Mouse (Mus musculus): Measurements from ENCODE around the gene Atp6v0e2.
"Not testable (repeated sequence)": the region's sequence is repeated elsewhere in the genome, so short reads cannot be mapped to it uniquely, and the experiment has no call there.

The Atp6v0e2 gene

GRCm38 (mm10) chr6:48537105-48537954 is at the start of gene Atp6v0e2:
Atp6v0e2 (plus strand) TSS chr6:48537615.
- DNase-seq, result peak; percentile 96

DNA sequence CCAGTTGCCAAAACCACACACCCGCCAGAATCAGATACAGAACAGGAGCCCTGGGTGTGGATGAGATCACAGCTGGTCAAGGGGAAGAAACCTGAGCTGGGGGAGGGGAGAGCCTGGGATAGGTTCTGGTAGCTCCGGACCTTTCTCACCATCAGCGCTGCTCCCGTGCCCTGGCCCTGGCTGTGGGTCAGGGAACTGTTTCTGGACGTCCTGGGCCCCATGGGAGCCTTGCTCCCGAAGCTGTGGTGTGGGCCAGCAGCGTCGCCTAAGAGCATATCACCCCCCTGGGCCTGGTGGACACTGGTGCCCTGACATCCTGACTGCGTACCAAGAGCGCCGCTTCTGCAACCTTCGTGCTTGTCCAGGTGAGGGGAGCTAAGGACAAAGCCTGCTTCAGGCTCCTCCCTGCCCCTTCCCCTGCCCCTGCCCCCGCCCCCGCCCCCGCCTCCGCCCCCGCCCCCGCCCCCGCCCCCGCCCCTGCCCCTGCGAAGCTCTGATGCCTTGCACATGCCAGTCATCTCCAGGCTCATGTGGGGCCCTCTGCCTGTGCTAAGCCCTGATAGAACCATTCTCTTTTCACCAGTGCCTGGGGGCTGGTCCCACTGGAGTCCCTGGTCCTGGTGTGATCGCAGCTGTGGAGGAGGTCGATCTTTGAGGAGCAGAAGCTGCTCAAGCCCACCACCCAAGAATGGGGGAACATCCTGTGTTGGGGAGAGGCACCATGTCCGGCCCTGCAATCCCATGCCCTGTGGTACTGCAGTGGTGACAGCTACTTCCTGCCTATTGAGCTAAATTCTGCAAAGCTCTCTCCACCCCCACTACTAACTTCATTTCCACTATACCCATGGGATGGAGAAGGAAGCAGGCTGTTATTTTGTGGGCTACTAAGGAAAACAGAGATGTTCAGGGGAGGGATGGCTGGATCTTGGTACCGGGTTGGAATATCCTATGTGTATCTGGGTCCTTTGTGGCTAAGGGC is 49.4 kb upstream of the Atp6v0e2 start:
- DNase-seq, result no peak

- peak; percentile 41 to 49 for DNase-seq
Measured at GRCm38 (mm10) chr6:48489741-48490140, 47.7 kb upstream of the Atp6v0e2 start.

DNA sequence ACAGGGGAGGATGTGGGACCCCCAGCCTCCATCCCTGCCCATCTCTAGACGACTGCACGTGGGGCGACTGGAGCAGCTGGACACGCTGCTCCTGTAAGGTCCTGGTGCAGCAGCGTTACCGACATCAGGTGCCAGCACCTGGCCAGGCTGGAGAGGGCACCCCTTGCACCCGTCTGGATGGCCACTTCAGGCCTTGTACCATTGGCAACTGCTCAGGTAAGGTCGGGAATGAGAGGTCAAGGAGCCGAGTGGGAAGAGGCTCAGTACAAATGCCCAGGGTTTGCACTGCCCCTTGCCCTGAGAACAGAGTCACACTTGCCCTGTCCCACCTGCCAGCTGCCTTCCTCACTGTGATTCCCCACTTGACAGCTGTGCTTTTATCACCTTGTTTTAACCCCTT is 46.1 kb upstream of the Atp6v0e2 start:
- DNase-seq, result no peak

GRCm38 (mm10) chr6:48493136-48493730 is 44.2 kb upstream of the Atp6v0e2 start:
- no peak for DNase-seq

DNA sequence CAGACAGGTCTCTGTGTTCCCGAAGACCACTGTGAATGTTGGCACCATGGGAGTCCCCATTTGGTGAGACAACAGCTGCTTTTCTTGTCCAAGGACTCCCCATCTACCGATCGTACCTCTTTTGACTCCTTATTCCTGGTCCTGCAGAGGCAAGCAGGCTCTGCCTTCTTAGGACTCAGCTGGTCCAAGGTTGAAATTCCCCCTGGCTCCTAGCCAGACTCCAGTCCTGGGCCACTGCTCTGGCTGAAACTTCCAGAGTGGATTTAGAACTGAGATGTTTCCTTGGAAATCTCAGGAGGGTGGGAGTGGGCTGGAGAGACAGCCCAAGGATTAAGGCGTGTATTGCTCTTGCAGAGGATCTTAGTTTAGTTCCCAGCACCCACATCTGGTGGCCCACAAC is 39.9 kb upstream of the Atp6v0e2 start:
- DNase-seq, result no peak

DNA sequence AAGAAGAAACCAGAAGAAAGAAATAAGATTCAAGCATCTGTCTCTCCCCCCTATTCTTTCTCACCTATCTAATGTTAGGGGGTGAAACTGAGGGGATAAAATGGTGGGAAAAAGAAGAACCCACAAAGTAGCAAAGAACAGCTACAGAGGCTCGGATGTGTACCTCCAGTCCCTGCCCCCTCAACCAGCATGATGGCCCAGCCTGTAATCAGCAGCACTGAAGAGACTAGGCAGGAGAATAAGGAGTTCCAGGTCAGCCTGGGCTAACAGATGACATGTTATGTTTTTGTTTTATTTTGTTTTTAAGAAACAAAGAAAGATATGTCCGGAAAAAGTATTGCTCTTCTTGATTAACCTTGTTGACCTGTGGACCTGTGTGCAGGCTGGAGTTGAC is 33.6 kb upstream of the Atp6v0e2 start:
- DNase-seq, result no peak

GRCm38 (mm10) chr6:48504241-48504854 is 33.1 kb upstream of the Atp6v0e2 start:
- peak; percentile 76 to 79 for DNase-seq

DNA sequence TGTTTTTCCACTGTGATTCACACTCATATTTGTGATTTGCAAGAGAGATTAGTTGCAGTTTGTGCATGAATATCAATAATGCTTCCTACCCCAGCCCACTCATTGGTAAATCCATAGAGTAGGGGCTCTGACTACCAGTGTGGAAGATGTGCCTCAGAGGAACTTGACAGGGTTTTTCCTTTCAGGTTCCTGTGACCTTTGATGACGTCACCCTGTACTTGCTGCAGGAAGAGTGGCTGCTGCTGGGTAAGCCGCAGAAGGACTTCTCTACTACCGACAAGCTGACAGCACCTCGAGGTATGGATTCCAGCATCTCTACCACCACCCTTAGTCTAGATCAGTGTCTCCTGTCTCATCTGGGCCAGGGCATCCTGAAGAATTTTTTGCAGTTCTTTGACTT is 29.3 kb upstream of the Atp6v0e2 start:
- no peak for DNase-seq

DNA sequence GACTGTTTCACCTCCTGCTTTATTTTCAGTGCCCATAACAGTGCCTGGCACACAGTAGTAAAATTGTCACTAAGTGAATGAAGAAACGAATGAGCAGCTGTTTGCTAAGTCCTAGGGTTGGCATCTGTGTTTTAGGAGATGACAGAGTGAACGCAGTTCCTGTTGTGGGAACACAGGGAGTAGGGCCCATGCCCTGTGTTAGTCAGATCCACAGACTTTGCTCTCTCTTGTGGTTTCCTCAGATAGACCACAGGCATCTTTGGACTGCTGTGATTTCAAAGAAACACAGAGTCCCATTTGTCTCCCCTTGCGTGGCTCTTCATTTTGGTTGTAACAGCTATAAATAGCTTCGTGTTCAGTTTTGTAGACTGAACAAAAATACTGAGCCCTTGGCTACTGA is 27.0 kb upstream of the Atp6v0e2 start:
- no peak for DNase-seq

DNA sequence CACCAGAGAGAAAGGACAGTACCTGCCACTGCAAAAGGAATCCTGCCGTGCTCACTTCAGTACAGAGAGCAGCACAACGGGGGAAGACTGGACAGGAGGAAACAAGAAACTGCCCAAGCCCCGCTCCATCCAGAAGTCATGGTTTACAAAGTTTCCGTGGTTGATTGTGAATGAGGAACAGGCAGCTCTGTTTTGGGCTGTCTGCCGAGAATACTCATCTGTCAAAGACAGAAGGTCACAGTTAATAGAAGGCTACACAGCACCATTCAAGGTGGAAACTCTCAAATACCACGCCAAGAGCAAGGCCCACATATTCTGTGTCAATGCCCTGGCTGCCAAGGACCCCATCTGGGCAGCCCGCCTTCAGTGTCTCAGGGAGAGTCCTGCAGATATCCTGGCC is 25.6 kb upstream of the Atp6v0e2 start:
- no peak for DNase-seq

GRCm38 (mm10) chr6:48524882-48525281 is 12.5 kb upstream of the Atp6v0e2 start:
- not testable (repeated sequence) for DNase-seq

GRCm38 (mm10) chr6:48527901-48528300 is 9.5 kb upstream of the Atp6v0e2 start:
- DNase-seq, result no peak

DNA sequence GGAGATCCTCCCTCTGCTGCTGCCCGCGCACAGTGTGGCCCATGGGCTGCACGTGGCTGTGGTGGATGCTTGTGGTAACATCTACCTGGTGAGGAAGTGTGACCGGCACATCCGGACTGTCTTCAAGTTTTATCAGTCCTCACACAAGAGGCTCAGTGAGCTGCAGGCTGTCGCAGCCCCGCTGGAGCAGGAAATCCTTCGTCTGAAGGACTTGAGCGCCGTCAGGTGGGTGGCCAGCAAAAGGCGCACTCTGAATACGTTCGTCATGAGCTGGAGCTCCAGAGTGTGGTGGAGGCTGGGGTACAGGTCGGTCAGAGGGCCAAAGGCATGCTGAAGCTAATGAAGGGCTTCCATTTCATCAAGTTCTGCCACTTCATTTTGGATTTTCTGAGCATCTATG is 8.2 kb upstream of the Atp6v0e2 start:
- no peak for DNase-seq

DNA sequence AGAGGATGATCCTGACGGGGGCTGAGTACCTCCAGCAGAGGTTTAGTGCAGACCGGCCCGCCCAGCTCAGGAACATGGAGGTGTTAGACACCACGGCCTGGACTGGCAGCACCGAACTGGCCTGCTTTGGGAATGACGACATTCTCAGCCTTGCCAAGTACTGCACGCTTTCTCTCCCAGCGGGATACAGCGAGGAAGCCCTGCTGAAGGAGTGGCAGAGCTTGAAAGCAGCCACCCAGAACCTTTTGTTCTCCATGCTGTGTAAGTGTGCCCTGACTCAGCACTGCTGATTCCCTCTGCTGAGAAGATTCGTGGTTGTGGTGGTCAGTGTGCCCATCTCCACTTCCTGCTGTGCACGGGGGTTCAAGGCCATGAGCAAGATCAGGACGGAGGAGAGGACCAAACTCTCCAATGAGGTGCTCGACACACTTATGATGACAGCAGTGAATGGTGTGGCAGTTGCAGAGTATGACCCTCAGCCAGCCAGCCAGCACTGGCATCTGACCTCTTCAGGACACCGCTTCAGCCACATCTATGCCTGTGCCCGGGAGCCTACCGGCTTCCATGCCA is 7.5 kb upstream of the Atp6v0e2 start:
- no peak for DNase-seq

- DNase-seq, result peak in 1 of 2 experiments; percentile 44
Measured at GRCm38 (mm10) chr6:48530862-48531261, 6.6 kb upstream of the Atp6v0e2 start.

DNA sequence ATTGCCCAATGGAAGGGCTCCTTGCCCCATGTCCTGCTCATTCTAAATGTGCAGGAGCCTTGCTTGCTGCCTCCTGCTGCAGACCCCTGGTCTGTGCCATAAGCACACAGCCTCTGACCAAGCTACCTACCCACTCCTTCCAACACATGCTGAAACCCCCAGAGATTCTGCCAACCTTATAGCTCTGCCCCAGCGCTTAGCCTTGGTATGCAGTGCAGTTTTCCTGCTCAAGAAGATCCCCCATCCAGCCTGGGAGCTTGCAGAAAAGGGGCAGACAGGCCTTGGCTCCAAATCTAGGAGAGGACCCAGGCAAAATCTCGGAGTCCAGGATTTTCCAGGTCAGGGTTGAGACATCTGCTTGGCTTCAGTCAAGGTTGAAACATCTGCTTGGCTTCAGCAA is 3.9 kb upstream of the Atp6v0e2 start:
- DNase-seq, result no peak

DNA sequence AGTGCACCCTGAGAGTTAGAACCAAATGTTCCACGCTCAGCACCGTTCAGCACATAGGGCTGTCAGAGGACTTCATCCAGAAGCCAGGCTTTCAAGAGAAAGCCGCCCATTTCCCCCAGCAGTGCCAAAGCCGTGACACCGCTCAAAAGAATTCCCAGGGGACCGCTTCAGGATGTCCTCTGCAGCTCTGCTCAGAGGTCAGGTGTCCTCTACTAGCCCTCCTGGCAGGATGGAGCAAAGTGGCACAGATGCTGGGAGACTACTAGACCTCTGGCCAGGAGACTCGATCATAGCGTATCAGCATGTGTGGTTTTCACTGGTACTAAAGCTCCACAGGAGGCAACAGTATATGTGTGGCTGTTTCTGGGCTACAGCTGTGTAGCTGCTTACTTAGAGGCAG is 2.5 kb upstream of the Atp6v0e2 start:
- DNase-seq, result no peak

DNA sequence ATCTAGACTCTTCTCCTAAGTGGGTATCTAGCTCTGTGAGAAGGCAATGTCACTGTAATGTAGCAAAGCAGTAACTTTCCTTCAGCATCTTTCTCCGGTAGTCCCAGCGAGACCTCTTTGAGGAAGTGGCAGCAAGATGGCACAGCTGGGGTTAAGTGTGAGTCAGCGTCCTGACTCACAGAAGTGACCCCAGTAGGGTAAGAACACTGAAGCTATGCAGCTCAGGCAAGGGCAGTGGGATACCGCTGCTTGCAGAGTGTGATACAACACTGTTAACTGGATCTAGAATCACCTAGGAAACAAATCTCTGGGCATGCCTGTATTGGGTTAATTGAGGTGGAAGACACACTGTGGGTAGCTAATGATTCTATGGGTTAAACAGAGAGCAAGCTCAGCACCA is 1.3 kb upstream of the Atp6v0e2 start:
- no peak for DNase-seq

- DNase-seq, result peak; percentile 88 to 94
Measured at GRCm38 (mm10) chr6:48538841-48539737, 1.7 kb downstream of the Atp6v0e2 start.

DNA sequence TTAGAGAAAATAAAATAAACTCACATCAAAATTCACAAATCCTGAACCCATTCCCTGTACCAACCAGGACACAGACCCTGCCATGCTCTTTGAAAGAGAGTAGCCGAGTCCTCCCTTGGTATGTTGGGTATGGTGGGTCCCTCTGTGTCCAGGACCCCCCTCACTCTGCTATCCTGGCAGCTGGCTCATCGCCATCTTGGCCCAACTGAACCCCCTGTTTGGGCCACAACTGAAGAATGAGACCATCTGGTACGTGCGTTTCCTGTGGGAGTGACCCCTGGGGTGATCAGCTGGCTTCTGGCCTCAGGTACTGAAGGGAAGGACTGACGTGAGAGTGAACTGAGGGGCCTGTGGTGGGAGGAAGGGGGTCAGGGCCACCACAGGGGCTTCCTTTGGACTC is 2.4 kb downstream of the Atp6v0e2 start:
- DNase-seq, result peak; percentile 43 to 58
